Mouse (Mus musculus) neural tube, embryonic 14.5 days (tissue): ENCODE data around the gene Etfdh. TPM values are rescaled to one million over a fixed set of nuclear protein-coding genes. Genes with fewer than 3 reads are reported as not detected.

Experiments used
- ATAC-seq: fragments of 200-750 bp; cut with Nextera tagmentation; 2 replicates; pipeline ENCODE4 v1.8.0; 2017; ENCODE audit warnings: low read depth, mild to moderate bottlenecking, moderate TSS enrichment, moderate library complexity
- H3K27ac ChIP-seq: fragments of 300-500 bp; sonication (generic); 2 replicates; pipeline ENCODE4 v1.5.1; 2014; ENCODE audit warnings: low read depth, mild to moderate bottlenecking, control low read depth, low read length, moderate library complexity, mixed read lengths
- H3K27me3 ChIP-seq: fragments of 300-500 bp; sonication (generic); 2 replicates; pipeline ENCODE4 v1.6.1; 2014; ENCODE audit warnings: low read length; ENCODE audit not compliant: control insufficient read depth, insufficient read depth
- H3K36me3 ChIP-seq: fragments of 300-500 bp; sonication (generic); 2 replicates; pipeline ENCODE4 v1.6.1; 2014; ENCODE audit warnings: low read length, mixed read lengths; ENCODE audit not compliant: control insufficient read depth, insufficient read depth
- H3K4me1 ChIP-seq: fragments of 300-500 bp; sonication (generic); 2 replicates; pipeline ENCODE4 v1.6.1; 2014; ENCODE audit warnings: low read length; ENCODE audit not compliant: control insufficient read depth, insufficient read depth
- H3K4me2 ChIP-seq: fragments of 300-500 bp; sonication (generic); 2 replicates; pipeline ENCODE4 v1.6.1; 2014; ENCODE audit warnings: mild to moderate bottlenecking, low read depth, low read length, control low read depth
- H3K4me3 ChIP-seq: fragments of 300-500 bp; sonication (generic); 2 replicates; pipeline ENCODE4 v1.5.1; 2014; ENCODE audit warnings: low read depth, low read length, control low read depth, mixed read lengths
- H3K9ac ChIP-seq: fragments of 300-500 bp; sonication (generic); replicated peaks from 2 replicates; pipeline ENCODE4 v1.6.1; 2014; ENCODE audit warnings: low read depth, mild to moderate bottlenecking, control low read depth, low read length, mixed read lengths
- H3K9me3 ChIP-seq: fragments of 300-500 bp; sonication (generic); 2 replicates; pipeline ENCODE4 v1.6.1; 2016; ENCODE audit warnings: low read length; ENCODE audit not compliant: control insufficient read depth
- WGBS: fragments of 180-500 bp; shearing (Covaris S2); extraction: QIAGEN DNeasy Blood & Tissue Kit; methylation state at CpG from one replicate; pipeline ENCODE4 v1.1.7; 2014; 5-methylcytosine and 5-hydroxymethylcytosine counted together
- polyA plus RNA-seq: library from polyadenylated mRNA; unstranded; fragments of >200 nt; fragmentation: Nextera tagmentation; extraction: Ambion mirVana; gene quantifications from 2 replicates; pipeline ENCODE4 v1.2.1, GENCODE M21; 2014

The Etfdh gene
- polyA plus RNA-seq, result 40.8 and 50.6 TPM in 2 replicates

- Histone ChIP-seq H3K36me3 (no peaks in the 10 kb centered on the region; the same call in 1 of the 2 replicates), H3K4me3 (peak within 1 kb of the TSS; percentile 71), H3K4me1 (no peaks in the 10 kb centered on the region), H3K9ac (peak within 1 kb of the TSS; percentile 74), H3K27me3 (no peaks in the 10 kb centered on the region), H3K27ac (peak within 1 kb of the TSS; percentile 78), H3K4me2 (peak within 1 kb of the TSS; percentile 81), H3K9me3 (no peaks in the 10 kb centered on the region)
- WGBS, result under 1% methylated on average over 10 of the region's 11 CpGs
- ATAC-seq, result peak; percentile 45
Observed at GRCm38 (mm10) chr3:79629416-79629730, at the start of gene Etfdh. Gene Etfdh (minus strand): TSS chr3:79629500.

DNA sequence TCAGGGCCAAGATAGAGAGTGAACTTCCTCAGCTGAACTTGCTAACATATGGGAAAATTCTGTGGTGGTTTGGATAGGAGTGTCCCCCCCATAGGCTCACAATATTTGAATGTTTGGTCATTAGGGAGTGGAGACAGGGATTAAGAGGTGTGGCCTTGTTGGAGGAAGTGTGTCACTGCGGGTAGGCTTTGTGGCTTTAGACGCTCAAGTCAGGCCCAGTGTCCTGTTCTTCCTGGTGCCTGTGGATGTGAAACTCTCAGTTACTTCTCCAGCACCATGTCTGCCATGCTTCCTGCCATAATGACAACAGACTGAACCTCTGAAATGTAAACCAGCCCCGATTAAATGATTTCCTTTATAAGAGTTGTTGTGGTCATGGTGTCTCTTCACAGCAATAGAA, 47.1 kb upstream of the Etfdh start:
- H3K9me3 ChIP-seq, result no peaks in the 10 kb centered on the region
- no peak overlapping the region for H3K9ac ChIP-seq
- H3K27ac ChIP-seq, result no peak overlapping the region
- ATAC-seq, result no peak
- no peaks in the 10 kb centered on the region for H3K27me3 ChIP-seq
- H3K4me2 ChIP-seq, result no peak overlapping the region
- no peaks in the 10 kb centered on the region for H3K36me3 ChIP-seq
- no peak overlapping the region for H3K4me3 ChIP-seq
- no peaks in the 10 kb centered on the region for H3K4me1 ChIP-seq
- WGBS, result 98% methylated on average over 3 of the region's 3 CpGs

- Histone ChIP-seq H3K27me3 (no peaks in the 10 kb centered on the region), H3K27ac (no peak overlapping the region), H3K4me3 (no peak overlapping the region), H3K4me1 (no peaks in the 10 kb centered on the region), H3K9me3 (no peaks in the 10 kb centered on the region), H3K9ac (no peak overlapping the region), H3K36me3 (no peaks in the 10 kb centered on the region), H3K4me2 (no peak overlapping the region)
- WGBS, result 90% methylated on average over 5 of the region's 5 CpGs
- no peak for ATAC-seq
Observed at GRCm38 (mm10) chr3:79674641-79675040, 45.3 kb upstream of the Etfdh start.

GRCm38 (mm10) chr3:79673082-79673481, 43.8 kb upstream of the Etfdh start:
- H3K36me3 ChIP-seq, result no peaks in the 10 kb centered on the region
- no peaks in the 10 kb centered on the region for H3K27me3 ChIP-seq
- no peak for ATAC-seq
- H3K9ac ChIP-seq, result no peak overlapping the region
- H3K4me2 ChIP-seq, result no peak overlapping the region
- no peaks in the 10 kb centered on the region for H3K4me1 ChIP-seq
- H3K9me3 ChIP-seq, result no peaks in the 10 kb centered on the region
- H3K27ac ChIP-seq, result no peak overlapping the region
- WGBS, result 17% methylated on average over 4 of the region's 4 CpGs
- H3K4me3 ChIP-seq, result no peak overlapping the region

DNA sequence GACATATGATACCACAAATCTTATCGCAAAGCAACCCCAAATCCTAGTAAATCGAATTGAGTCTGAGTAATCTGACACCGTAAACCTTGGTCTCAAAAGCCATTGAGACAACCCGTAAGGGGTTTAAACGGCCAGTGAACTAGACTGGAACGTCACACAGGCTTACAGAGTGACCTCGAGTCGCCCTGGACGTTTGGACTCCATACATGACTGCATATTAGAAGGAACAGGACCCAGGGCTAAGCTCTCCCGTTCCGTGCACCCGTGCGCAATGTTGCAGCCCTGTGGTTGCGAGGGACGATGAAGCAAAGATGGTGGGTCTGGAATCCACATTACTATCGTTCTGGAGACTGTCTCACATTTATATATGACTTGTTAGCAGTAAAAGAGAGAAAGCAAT, 42.9 kb upstream of the Etfdh start:
- Histone ChIP-seq H3K27ac (no peak overlapping the region), H3K36me3 (no peaks in the 10 kb centered on the region), H3K9me3 (no peaks in the 10 kb centered on the region), H3K4me2 (no peak overlapping the region), H3K9ac (no peak overlapping the region), H3K4me1 (no peaks in the 10 kb centered on the region), H3K4me3 (no peak overlapping the region), H3K27me3 (no peaks in the 10 kb centered on the region)
- WGBS, result 79% methylated on average over 16 of the region's 16 CpGs
- ATAC-seq, result no peak

- H3K27me3 ChIP-seq, result no peaks in the 10 kb centered on the region
- no peaks in the 10 kb centered on the region for H3K9me3 ChIP-seq
- WGBS, result 84% methylated on average over 7 of the region's 7 CpGs
- H3K4me1 ChIP-seq, result no peaks in the 10 kb centered on the region
- H3K4me2 ChIP-seq, result no peak overlapping the region
- no peak overlapping the region for H3K4me3 ChIP-seq
- no peaks in the 10 kb centered on the region for H3K36me3 ChIP-seq
- H3K27ac ChIP-seq, result no peak overlapping the region
- ATAC-seq, result no peak
- no peak overlapping the region for H3K9ac ChIP-seq
Observed at GRCm38 (mm10) chr3:79670556-79670955, 41.3 kb upstream of the Etfdh start.

- WGBS, result 42% methylated on average over 9 of the region's 9 CpGs
- no peaks in the 10 kb centered on the region for H3K27me3 ChIP-seq
- H3K4me1 ChIP-seq, result no peaks in the 10 kb centered on the region
- H3K27ac ChIP-seq, result no peak overlapping the region
- ATAC-seq, result peak; percentile 77; the same call in 1 of the 2 replicates
- H3K4me2 ChIP-seq, result no peak overlapping the region
- H3K4me3 ChIP-seq, result no peak overlapping the region
- H3K9me3 ChIP-seq, result no peaks in the 10 kb centered on the region
- H3K36me3 ChIP-seq, result no peaks in the 10 kb centered on the region
- H3K9ac ChIP-seq, result no peak overlapping the region
Observed at GRCm38 (mm10) chr3:79664787-79665408, 35.6 kb upstream of the Etfdh start.

GRCm38 (mm10) chr3:79656682-79657081, 27.4 kb upstream of the Etfdh start:
- no peak overlapping the region for H3K4me3 ChIP-seq
- H3K27ac ChIP-seq, result no peak overlapping the region
- no peaks in the 10 kb centered on the region for H3K27me3 ChIP-seq
- no peaks in the 10 kb centered on the region for H3K9me3 ChIP-seq
- no peaks in the 10 kb centered on the region for H3K4me1 ChIP-seq
- H3K4me2 ChIP-seq, result no peak overlapping the region
- no peaks in the 10 kb centered on the region for H3K36me3 ChIP-seq
- WGBS, result 60% methylated on average over 5 of the region's 5 CpGs
- ATAC-seq, result no peak
- H3K9ac ChIP-seq, result no peak overlapping the region

DNA sequence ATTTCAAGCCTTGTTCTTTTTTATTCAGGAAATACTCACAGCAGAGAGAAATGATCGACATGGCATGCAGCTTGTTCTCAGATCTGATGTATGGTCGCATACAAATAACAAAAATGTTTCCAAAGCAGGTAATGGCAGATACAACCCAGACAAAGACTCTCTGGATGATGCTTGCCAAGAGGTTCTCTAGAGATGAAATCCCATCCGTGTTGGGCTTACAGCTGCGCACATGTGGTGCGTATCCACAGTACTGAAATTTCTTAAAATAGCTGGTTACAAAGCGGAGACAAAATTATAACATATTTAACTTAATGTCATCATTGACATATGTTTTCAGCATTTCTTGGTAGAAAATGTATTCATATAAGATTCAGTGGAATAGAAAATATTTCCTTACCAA, 22.8 kb upstream of the Etfdh start:
- no peak overlapping the region for H3K4me2 ChIP-seq
- no peak overlapping the region for H3K9ac ChIP-seq
- WGBS, result 92% methylated on average over 6 of the region's 6 CpGs
- no peaks in the 10 kb centered on the region for H3K36me3 ChIP-seq
- no peak for ATAC-seq
- no peaks in the 10 kb centered on the region for H3K27me3 ChIP-seq
- H3K27ac ChIP-seq, result no peak overlapping the region
- H3K9me3 ChIP-seq, result no peaks in the 10 kb centered on the region
- H3K4me1 ChIP-seq, result no peaks in the 10 kb centered on the region
- H3K4me3 ChIP-seq, result no peak overlapping the region
